Mouse (Mus musculus): ENCODE data around the gene Pitpnc1. TPM values are rescaled to one million over a fixed set of nuclear protein-coding genes. Genes with fewer than 3 reads are reported as not detected.
A peak's percentile ranks its signal among the peaks of the same experiment; 100 is the strongest.

Gene Pitpnc1
- polyA plus RNA-seq, 1 experiment: 0.74 TPM

DNA sequence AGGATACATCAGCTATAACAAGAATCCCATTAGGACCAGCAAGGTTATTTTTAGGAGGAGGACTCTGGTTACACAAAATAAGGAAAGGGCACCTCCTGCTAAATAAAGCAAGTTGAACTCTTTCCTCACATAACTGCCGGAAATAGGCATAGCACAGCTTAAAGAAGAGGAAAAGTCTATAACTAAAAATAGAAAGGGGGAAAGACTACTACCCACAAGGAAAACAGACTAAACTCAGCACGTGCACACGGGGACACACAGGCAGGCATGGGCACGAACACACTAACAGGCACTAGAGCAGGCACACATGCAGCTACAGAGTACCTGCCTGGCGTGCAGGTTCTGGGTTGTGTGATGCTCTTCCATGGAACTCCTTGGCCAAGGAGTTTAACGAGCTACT, 23.8 kb downstream of the Pitpnc1 start:
- TF ChIP-seq CEBPB (IDR thresholded peaks at IDR 0.05; ENCODE audit: insufficient read depth, poor library complexity, severe bottlenecking): no peak
- TF ChIP-seq MYOG (IDR thresholded peaks at IDR 0.05; ENCODE audit: control insufficient read depth in 1 of 3, insufficient read depth in 1 of 3, insufficient read length in 2 of 3, low read depth in 2 of 3): no peak
- TF ChIP-seq POLR2AphosphoS2 (IDR thresholded peaks at IDR 0.05; ENCODE audit: insufficient read length, low read depth): no peak
- no peak for TF ChIP-seq MYOD1 (IDR thresholded peaks at IDR 0.05; ENCODE audit: control insufficient read depth in 1 of 3, insufficient read length in 2 of 3, low read depth in 2 of 3)
- no peak for TF ChIP-seq TCF3 (IDR thresholded peaks at IDR 0.05; ENCODE audit: insufficient read length, low read depth)
- no peaks in the 10 kb centered on the region for H3K36me3 ChIP-seq (ENCODE audit: control insufficient read depth, insufficient read depth)
- no peak overlapping the region for H3K4me3 ChIP-seq
- H3ac ChIP-seq (ENCODE audit: control insufficient read depth, insufficient read length): no peak overlapping the region
- no peaks in the 10 kb centered on the region for H3K79me2 ChIP-seq (ENCODE audit: control insufficient read depth, insufficient read depth)
- H3K4me2 ChIP-seq (ENCODE audit: low read depth): peak overlapping the region; percentile 24
- no peaks in the 10 kb centered on the region for H3K27me3 ChIP-seq (ENCODE audit: control insufficient read depth, insufficient read depth, insufficient read length)

DNA sequence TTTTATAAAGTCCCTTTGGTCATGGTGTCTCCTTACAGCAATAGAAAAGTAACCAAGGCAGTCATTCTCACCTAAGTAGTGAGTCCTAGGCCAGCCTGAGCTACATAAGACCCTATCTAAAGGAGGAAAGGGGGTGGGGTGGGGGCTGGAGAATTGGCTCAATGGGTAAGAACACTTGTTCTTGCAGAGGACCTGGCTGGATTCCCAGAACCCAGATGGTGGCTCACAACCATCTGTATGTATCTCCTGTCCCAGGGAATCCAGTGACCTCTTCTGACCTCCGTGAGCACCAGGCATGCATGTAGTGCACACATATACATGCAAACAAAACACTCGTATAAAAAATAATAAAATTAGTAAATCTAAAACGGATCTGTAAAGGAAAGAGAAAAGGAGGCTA, 24.8 kb downstream of the Pitpnc1 start:
- Histone ChIP-seq H3K36me3 (ENCODE audit: control insufficient read depth, insufficient read depth) (no peaks in the 10 kb centered on the region), H3ac (ENCODE audit: control insufficient read depth, insufficient read length) (no peak overlapping the region), H3K4me3 (no peak overlapping the region), H3K4me2 (ENCODE audit: low read depth) (no peak overlapping the region), H3K79me2 (ENCODE audit: control insufficient read depth, insufficient read depth) (no peaks in the 10 kb centered on the region), H3K27me3 (ENCODE audit: control insufficient read depth, insufficient read depth, insufficient read length) (no peaks in the 10 kb centered on the region)
- no peak for TF ChIP-seq TCF12 (IDR thresholded peaks at IDR 0.05; ENCODE audit: insufficient read depth, poor library complexity, severe bottlenecking)
- no peak for TF ChIP-seq POLR2AphosphoS2 (IDR thresholded peaks at IDR 0.05; ENCODE audit: insufficient read length, low read depth)
- no peak for TF ChIP-seq SRF (IDR thresholded peaks at IDR 0.05; ENCODE audit: control insufficient read depth, insufficient read length, low read depth)
- no peak for TF ChIP-seq CEBPB (IDR thresholded peaks at IDR 0.05; ENCODE audit: insufficient read depth, poor library complexity, severe bottlenecking)
- TF ChIP-seq MYOG (IDR thresholded peaks at IDR 0.05; ENCODE audit: control insufficient read depth in 1 of 3, insufficient read depth in 1 of 3, insufficient read length in 2 of 3, low read depth in 2 of 3): no peak
- no peak for TF ChIP-seq REST (IDR thresholded peaks at IDR 0.05; ENCODE audit: insufficient read depth, insufficient read length)
- no peak for TF ChIP-seq USF1 (IDR thresholded peaks at IDR 0.05; ENCODE audit: low read depth)
- TF ChIP-seq TCF3 (IDR thresholded peaks at IDR 0.05; ENCODE audit: insufficient read length, low read depth): no peak
- TF ChIP-seq POLR2A (IDR thresholded peaks at IDR 0.05; ENCODE audit: insufficient read length, low read depth): no peak
- TF ChIP-seq MAX (IDR thresholded peaks at IDR 0.05; ENCODE audit: low read depth): no peak
- TF ChIP-seq MYOD1 (IDR thresholded peaks at IDR 0.05; ENCODE audit: control insufficient read depth in 1 of 3, insufficient read length in 2 of 3, low read depth in 2 of 3): no peak
- TF ChIP-seq E2F4 (IDR thresholded peaks at IDR 0.05; ENCODE audit: insufficient read depth): no peak

DNA sequence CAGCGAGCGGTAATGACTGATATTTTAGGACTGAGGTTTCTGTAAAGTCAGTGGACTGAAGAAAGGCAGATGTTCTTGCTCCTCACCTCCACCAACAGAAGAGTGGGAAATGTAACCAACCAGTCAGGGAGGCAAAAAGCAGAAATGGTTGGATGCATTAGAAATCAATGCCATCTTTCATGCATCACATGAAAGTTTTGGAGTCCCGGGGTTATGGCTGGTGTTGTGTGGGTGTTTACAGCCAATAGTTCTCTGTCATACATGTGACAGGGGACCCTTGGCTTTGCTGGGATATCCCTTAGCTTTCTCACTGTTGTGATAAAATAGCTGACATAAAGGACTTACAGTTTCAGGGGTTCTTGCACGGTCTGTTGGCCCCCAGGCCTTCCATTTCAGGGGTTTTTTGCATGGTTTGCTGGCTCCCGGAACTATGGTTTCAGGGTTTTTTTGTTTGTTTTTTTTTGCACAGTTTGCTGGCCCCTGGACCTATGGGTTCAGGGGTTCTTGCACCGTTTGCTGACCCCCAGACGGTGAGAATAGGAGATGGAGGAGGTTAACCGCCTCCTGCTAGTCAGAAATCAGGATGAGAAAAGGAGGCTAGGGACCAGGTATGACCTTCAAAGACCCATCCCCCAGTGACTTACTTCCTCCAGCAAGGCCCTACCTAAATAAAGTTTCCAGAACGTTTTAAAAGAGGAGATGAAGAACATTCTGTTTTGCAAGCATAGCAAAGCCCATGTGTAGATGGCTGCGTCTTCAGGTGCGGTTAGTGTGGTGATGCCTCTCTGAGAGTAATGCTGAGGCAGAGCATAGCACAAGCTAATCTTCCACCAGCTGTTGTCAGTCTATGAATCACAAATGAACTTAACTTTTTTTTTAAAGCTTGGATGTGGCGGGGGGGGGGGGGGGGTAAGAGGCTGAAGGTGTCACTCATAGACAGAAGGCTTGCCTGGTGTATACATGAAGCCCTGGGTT, 27.1 kb downstream of the Pitpnc1 start:
- Histone ChIP-seq H3ac (ENCODE audit: control insufficient read depth, insufficient read length) (no peak overlapping the region), H3K79me2 (ENCODE audit: control insufficient read depth, insufficient read depth) (no peaks in the 10 kb centered on the region), H3K36me3 (ENCODE audit: control insufficient read depth, insufficient read depth) (no peaks in the 10 kb centered on the region), H3K27me3 (ENCODE audit: control insufficient read depth, insufficient read depth, insufficient read length) (no peaks in the 10 kb centered on the region), H3K4me3 (no peak overlapping the region), H3K4me2 (ENCODE audit: low read depth) (no peak overlapping the region)
- TF ChIP-seq POLR2A (IDR thresholded peaks at IDR 0.05; ENCODE audit: insufficient read length, low read depth) (no peak), MYOD1 (IDR thresholded peaks at IDR 0.05; ENCODE audit: control insufficient read depth in 1 of 3, insufficient read length in 2 of 3, low read depth in 2 of 3) (peak in 1 of 3 experiments; percentile 8)

DNA sequence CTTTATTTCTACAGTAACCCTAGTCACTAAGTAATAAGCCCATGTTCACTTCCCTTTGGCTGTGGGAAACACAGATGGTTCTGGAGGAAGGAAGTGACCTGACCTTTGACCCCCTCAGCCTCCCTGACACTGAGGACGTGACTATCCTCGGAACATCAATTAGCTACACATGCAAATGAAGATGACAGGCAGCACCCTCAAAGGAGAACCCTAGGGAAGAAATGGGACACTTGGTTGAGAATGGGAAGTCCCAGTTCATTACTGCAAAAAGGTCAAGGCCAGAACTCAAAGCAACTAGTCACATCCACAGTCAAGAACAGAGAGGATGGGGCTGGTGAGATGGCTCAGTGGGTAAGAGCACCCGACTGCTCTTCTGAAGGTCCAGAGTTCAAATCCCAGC, 29.4 kb downstream of the Pitpnc1 start:
- TF ChIP-seq TCF12 (IDR thresholded peaks at IDR 0.05; ENCODE audit: insufficient read depth, poor library complexity, severe bottlenecking): no peak
- TF ChIP-seq POLR2AphosphoS2 (IDR thresholded peaks at IDR 0.05; ENCODE audit: insufficient read length, low read depth): no peak
- TF ChIP-seq MAX (IDR thresholded peaks at IDR 0.05; ENCODE audit: low read depth): no peak
- TF ChIP-seq POLR2A (IDR thresholded peaks at IDR 0.05; ENCODE audit: insufficient read length, low read depth): no peak
- no peak for TF ChIP-seq TCF3 (IDR thresholded peaks at IDR 0.05; ENCODE audit: insufficient read length, low read depth)
- TF ChIP-seq CEBPB (IDR thresholded peaks at IDR 0.05; ENCODE audit: insufficient read depth, poor library complexity, severe bottlenecking): no peak
- TF ChIP-seq MYOD1 (IDR thresholded peaks at IDR 0.05; ENCODE audit: control insufficient read depth in 1 of 3, insufficient read length in 2 of 3, low read depth in 2 of 3): no peak
- TF ChIP-seq REST (IDR thresholded peaks at IDR 0.05; ENCODE audit: insufficient read depth, insufficient read length): no peak
- no peak overlapping the region for H3K4me3 ChIP-seq
- H3K27me3 ChIP-seq (ENCODE audit: control insufficient read depth, insufficient read depth, insufficient read length): no peaks in the 10 kb centered on the region
- H3K36me3 ChIP-seq (ENCODE audit: control insufficient read depth, insufficient read depth): no peaks in the 10 kb centered on the region
- H3K79me2 ChIP-seq (ENCODE audit: control insufficient read depth, insufficient read depth): no peaks in the 10 kb centered on the region
- H3ac ChIP-seq (ENCODE audit: control insufficient read depth, insufficient read length): no peak overlapping the region
- no peak overlapping the region for H3K4me2 ChIP-seq (ENCODE audit: low read depth)

GRCm38 (mm10) chr11:107438140-107438539, 32.4 kb downstream of the Pitpnc1 start:
- H3K4me2 ChIP-seq (ENCODE audit: low read depth): no peak overlapping the region
- TF ChIP-seq POLR2A (IDR thresholded peaks at IDR 0.05; ENCODE audit: insufficient read length, low read depth) (no peak), MYOG (IDR thresholded peaks at IDR 0.05; ENCODE audit: control insufficient read depth in 1 of 3, insufficient read depth in 1 of 3, insufficient read length in 2 of 3, low read depth in 2 of 3) (no peak), SRF (IDR thresholded peaks at IDR 0.05; ENCODE audit: control insufficient read depth, insufficient read length, low read depth) (no peak), CEBPB (IDR thresholded peaks at IDR 0.05; ENCODE audit: insufficient read depth, poor library complexity, severe bottlenecking) (no peak), MYOD1 (IDR thresholded peaks at IDR 0.05; ENCODE audit: control insufficient read depth in 1 of 3, insufficient read length in 2 of 3, low read depth in 2 of 3) (no peak), POLR2AphosphoS2 (IDR thresholded peaks at IDR 0.05; ENCODE audit: insufficient read length, low read depth) (no peak), TCF3 (IDR thresholded peaks at IDR 0.05; ENCODE audit: insufficient read length, low read depth) (no peak), REST (IDR thresholded peaks at IDR 0.05; ENCODE audit: insufficient read depth, insufficient read length) (no peak), E2F4 (IDR thresholded peaks at IDR 0.05; ENCODE audit: insufficient read depth) (no peak), MAX (IDR thresholded peaks at IDR 0.05; ENCODE audit: low read depth) (no peak), TCF12 (IDR thresholded peaks at IDR 0.05; ENCODE audit: insufficient read depth, poor library complexity, severe bottlenecking) (no peak)

More at GRCm38 (mm10) chr11:107438140-107438539, 32.4 kb downstream of the Pitpnc1 start:
- H3K4me3 ChIP-seq: no peak overlapping the region
- no peak overlapping the region for H3ac ChIP-seq (ENCODE audit: control insufficient read depth, insufficient read length)
- H3K79me2 ChIP-seq (ENCODE audit: control insufficient read depth, insufficient read depth): no peaks in the 10 kb centered on the region
- no peaks in the 10 kb centered on the region for H3K36me3 ChIP-seq (ENCODE audit: control insufficient read depth, insufficient read depth)
- H3K27me3 ChIP-seq (ENCODE audit: control insufficient read depth, insufficient read depth, insufficient read length): no peaks in the 10 kb centered on the region
